Mouse (Mus musculus): Measurements from ENCODE around the gene Ranbp6.

The Ranbp6 gene

GRCm38 (mm10) chr19:29812581-29813460 is at the start of gene Ranbp6:
TSS of gene Ranbp6 (minus strand) at chr19:29812974.
- DNase-seq, result peak; percentile 92

GRCm38 (mm10) chr19:29860816-29861215 is 48.0 kb upstream of the Ranbp6 start:
- no peak for DNase-seq

- DNase-seq, result no peak
Measured at GRCm38 (mm10) chr19:29857267-29857666, 44.5 kb upstream of the Ranbp6 start.

- no peak for DNase-seq
Measured at GRCm38 (mm10) chr19:29853711-29854110, 40.9 kb upstream of the Ranbp6 start.

GRCm38 (mm10) chr19:29851036-29851690 is 38.4 kb upstream of the Ranbp6 start:
- no peak for DNase-seq

GRCm38 (mm10) chr19:29849924-29850551 is 37.3 kb upstream of the Ranbp6 start:
- DNase-seq, result no peak

GRCm38 (mm10) chr19:29844036-29844661 is 31.4 kb upstream of the Ranbp6 start:
- no peak for DNase-seq

GRCm38 (mm10) chr19:29843641-29844035 is 30.9 kb upstream of the Ranbp6 start:
- no peak for DNase-seq

- no peak for DNase-seq
Measured at GRCm38 (mm10) chr19:29842973-29843372, 30.2 kb upstream of the Ranbp6 start.

- DNase-seq, result no peak
Measured at GRCm38 (mm10) chr19:29840642-29841041, 27.9 kb upstream of the Ranbp6 start.

GRCm38 (mm10) chr19:29838636-29839135 is 25.9 kb upstream of the Ranbp6 start:
- no peak for DNase-seq

GRCm38 (mm10) chr19:29838171-29838570 is 25.4 kb upstream of the Ranbp6 start:
- DNase-seq, result no peak

GRCm38 (mm10) chr19:29835364-29836034 is 22.7 kb upstream of the Ranbp6 start:
- no peak for DNase-seq

- DNase-seq, result no peak
Measured at GRCm38 (mm10) chr19:29830911-29831310, 18.1 kb upstream of the Ranbp6 start.

GRCm38 (mm10) chr19:29828558-29828957 is 15.8 kb upstream of the Ranbp6 start:
- DNase-seq, result no peak

GRCm38 (mm10) chr19:29826686-29827085 is 13.9 kb upstream of the Ranbp6 start:
- DNase-seq, result no peak

- no peak for DNase-seq
Measured at GRCm38 (mm10) chr19:29825003-29825402, 12.2 kb upstream of the Ranbp6 start.

- no peak for DNase-seq
Measured at GRCm38 (mm10) chr19:29824034-29824700, 11.4 kb upstream of the Ranbp6 start.

GRCm38 (mm10) chr19:29823456-29824010 is 10.8 kb upstream of the Ranbp6 start:
- no peak for DNase-seq

- peak; percentile 30 for DNase-seq
Measured at GRCm38 (mm10) chr19:29820966-29821365, 8.2 kb upstream of the Ranbp6 start.

- no peak for DNase-seq
Measured at GRCm38 (mm10) chr19:29810022-29810421, 2.8 kb downstream of the Ranbp6 start.
